Mouse (Mus musculus) myocyte (in vitro differentiated cells): ENCODE results near the gene Trp53. TPM values are rescaled to one million over a fixed set of nuclear protein-coding genes. Genes with fewer than 3 reads are reported as not detected.

Experiments
- H3K27me3 ChIP-seq: one replicate; pipeline ENCODE4 v1.6.1; 2011; ENCODE audit not compliant: control insufficient read depth, insufficient read depth, insufficient read length
- H3K36me3 ChIP-seq: one replicate; pipeline ENCODE4 v1.6.1; 2011; ENCODE audit not compliant: control insufficient read depth, insufficient read depth
- H3K4me2 ChIP-seq: one replicate; pipeline ENCODE4 v1.6.1; 2011; ENCODE audit warnings: low read depth, control low read depth
- H3K4me3 ChIP-seq: one replicate; pipeline ENCODE4 v1.5.1; 2011; ENCODE audit warnings: mild to moderate bottlenecking, control low read depth, moderate library complexity
- H3K79me2 ChIP-seq: one replicate; pipeline ENCODE4 v1.6.1; 2011; ENCODE audit not compliant: control insufficient read depth, insufficient read depth
- H3ac ChIP-seq: one replicate; pipeline ENCODE4 v1.6.1; 2011; ENCODE audit not compliant: control insufficient read depth, insufficient read length
- CEBPB ChIP-seq: IDR thresholded peaks from 2 replicates; pipeline ENCODE4 v1.6.1; 2011; ENCODE audit warnings: mild to moderate bottlenecking, moderate library complexity; ENCODE audit not compliant: poor library complexity, insufficient read depth, severe bottlenecking
- E2F4 ChIP-seq: IDR thresholded peaks from one replicate; pipeline ENCODE4 v1.6.1; 2011; ENCODE audit warnings: mild to moderate bottlenecking, control low read depth, moderate library complexity; ENCODE audit not compliant: insufficient read depth
- MAX ChIP-seq: IDR thresholded peaks from one replicate; pipeline ENCODE4 v1.6.1; 2011; ENCODE audit warnings: low read depth, mild to moderate bottlenecking, control low read depth
- MYOD1 ChIP-seq, 3 experiments: IDR thresholded peaks; one replicate each; pipeline ENCODE4 v1.6.1; 2011; ENCODE audit warnings: control low read depth in 2 of 3, low read depth in 2 of 3, mild to moderate bottlenecking in 2 of 3, moderate library complexity in 1 of 3; ENCODE audit not compliant: insufficient read length in 2 of 3, control insufficient read depth in 1 of 3
- MYOG ChIP-seq, 3 experiments: IDR thresholded peaks; one replicate each; pipeline ENCODE4 v1.6.1; 2011; ENCODE audit warnings: control low read depth in 2 of 3, low read depth in 2 of 3, mild to moderate bottlenecking in 2 of 3; ENCODE audit not compliant: insufficient read length in 2 of 3, control insufficient read depth in 1 of 3, insufficient read depth in 1 of 3
- POLR2A ChIP-seq: IDR thresholded peaks from one replicate; pipeline ENCODE4 v1.6.1; 2011; ENCODE audit warnings: low read depth, mild to moderate bottlenecking, control low read depth, moderate library complexity; ENCODE audit not compliant: insufficient read length
- POLR2AphosphoS2 ChIP-seq: IDR thresholded peaks from one replicate; pipeline ENCODE4 v1.6.1; 2011; ENCODE audit warnings: low read depth, control low read depth; ENCODE audit not compliant: insufficient read length
- REST ChIP-seq: IDR thresholded peaks from one replicate; pipeline ENCODE4 v1.6.1; 2011; ENCODE audit warnings: mild to moderate bottlenecking, control low read depth, moderate library complexity; ENCODE audit not compliant: insufficient read depth, insufficient read length
- SRF ChIP-seq: IDR thresholded peaks from one replicate; pipeline ENCODE4 v1.6.1; 2011; ENCODE audit warnings: low read depth; ENCODE audit not compliant: control insufficient read depth, insufficient read length
- TCF12 ChIP-seq: IDR thresholded peaks from one replicate; pipeline ENCODE4 v1.6.1; 2011; ENCODE audit warnings: mild to moderate bottlenecking, control low read depth; ENCODE audit not compliant: poor library complexity, insufficient read depth, severe bottlenecking
- TCF3 ChIP-seq: IDR thresholded peaks from one replicate; pipeline ENCODE4 v1.6.1; 2011; ENCODE audit warnings: low read depth, control low read depth; ENCODE audit not compliant: insufficient read length
- USF1 ChIP-seq: IDR thresholded peaks from one replicate; pipeline ENCODE4 v1.6.1; 2011; ENCODE audit warnings: low read depth, mild to moderate bottlenecking, control low read depth, moderate library complexity
- polyA plus RNA-seq: library from polyadenylated mRNA; unstranded; fragments of >200 nt; fragmentation: generic; extraction: Trizol; gene quantifications from one replicate; pipeline ENCODE4 v1.2.1, GENCODE M21; 2012; ENCODE audit warnings: missing spikeins

The Trp53 gene
- polyA plus RNA-seq, 1 experiment: 119 TPM

DNA sequence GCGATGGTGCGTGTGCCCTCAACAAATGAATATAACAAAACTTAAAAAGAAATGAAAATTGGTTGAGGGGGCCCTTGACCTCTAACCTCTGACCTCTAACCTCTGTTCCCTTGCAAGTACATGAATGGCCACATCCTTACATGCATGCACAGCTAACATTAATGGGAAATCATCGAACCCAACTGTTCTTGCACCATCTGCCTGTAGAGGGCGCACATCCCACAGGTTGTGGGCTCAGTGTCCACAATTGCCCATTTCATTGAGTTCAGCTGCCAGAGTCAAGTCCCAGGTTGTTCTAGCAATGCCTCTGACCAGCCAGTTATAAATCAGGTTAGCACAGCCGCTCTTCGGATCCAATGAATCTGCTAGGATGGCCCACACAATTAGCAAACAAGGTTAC is 48.1 kb downstream of the Trp53 start:
- H3K36me3 ChIP-seq: no peaks in the 10 kb centered on the region
- H3K4me3 ChIP-seq: no peak overlapping the region
- peak overlapping the region; percentile 48 for H3K4me2 ChIP-seq
- H3ac ChIP-seq: no peak overlapping the region
- H3K79me2 ChIP-seq: peaks cover 1% of the 10 kb centered on the region
- H3K27me3 ChIP-seq: no peaks in the 10 kb centered on the region
- TF ChIP-seq MAX (no peak), TCF12 (no peak), POLR2AphosphoS2 (no peak), SRF (no peak), REST (no peak), MYOG (IDR thresholded peaks at IDR 0.05; ENCODE audit: control insufficient read depth in 1 of 3, insufficient read depth in 1 of 3, insufficient read length in 2 of 3, low read depth in 2 of 3) (peak in 1 of 3 experiments; percentile 8)

DNA sequence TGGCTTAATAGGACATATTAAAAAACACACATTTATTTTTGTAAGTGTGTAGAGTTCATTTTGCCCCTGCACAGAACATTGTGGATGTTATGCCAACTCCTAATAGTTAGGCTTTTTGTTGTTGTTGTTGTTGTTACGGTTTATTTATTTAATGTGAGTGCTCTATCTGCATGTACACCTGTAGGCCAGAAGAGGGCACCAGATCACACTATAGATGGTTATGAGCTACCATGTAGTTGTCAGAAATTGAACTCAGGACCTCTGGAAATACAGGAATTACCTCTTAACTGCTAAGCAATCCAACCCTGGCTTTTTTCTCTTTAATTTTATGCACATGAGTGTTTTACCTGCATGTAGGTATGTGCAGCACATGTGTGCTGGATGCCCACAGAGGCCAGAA is 49.6 kb downstream of the Trp53 start:
- Histone ChIP-seq H3K36me3 (no peaks in the 10 kb centered on the region), H3K4me2 (no peak overlapping the region), H3K4me3 (no peak overlapping the region), H3K79me2 (peaks cover 16% of the 10 kb centered on the region), H3ac (no peak overlapping the region), H3K27me3 (no peaks in the 10 kb centered on the region)
- no peak for TF ChIP-seq E2F4
- no peak for TF ChIP-seq MAX
- TF ChIP-seq TCF3: no peak
- no peak for TF ChIP-seq REST
- no peak for TF ChIP-seq TCF12
- no peak for TF ChIP-seq POLR2AphosphoS2
- no peak for TF ChIP-seq MYOD1 (IDR thresholded peaks at IDR 0.05; ENCODE audit: control insufficient read depth in 1 of 3, insufficient read length in 2 of 3, low read depth in 2 of 3)
- no peak for TF ChIP-seq CEBPB
- no peak for TF ChIP-seq SRF
- no peak for TF ChIP-seq POLR2A
- TF ChIP-seq USF1: no peak
- no peak for TF ChIP-seq MYOG (IDR thresholded peaks at IDR 0.05; ENCODE audit: control insufficient read depth in 1 of 3, insufficient read depth in 1 of 3, insufficient read length in 2 of 3, low read depth in 2 of 3)

DNA sequence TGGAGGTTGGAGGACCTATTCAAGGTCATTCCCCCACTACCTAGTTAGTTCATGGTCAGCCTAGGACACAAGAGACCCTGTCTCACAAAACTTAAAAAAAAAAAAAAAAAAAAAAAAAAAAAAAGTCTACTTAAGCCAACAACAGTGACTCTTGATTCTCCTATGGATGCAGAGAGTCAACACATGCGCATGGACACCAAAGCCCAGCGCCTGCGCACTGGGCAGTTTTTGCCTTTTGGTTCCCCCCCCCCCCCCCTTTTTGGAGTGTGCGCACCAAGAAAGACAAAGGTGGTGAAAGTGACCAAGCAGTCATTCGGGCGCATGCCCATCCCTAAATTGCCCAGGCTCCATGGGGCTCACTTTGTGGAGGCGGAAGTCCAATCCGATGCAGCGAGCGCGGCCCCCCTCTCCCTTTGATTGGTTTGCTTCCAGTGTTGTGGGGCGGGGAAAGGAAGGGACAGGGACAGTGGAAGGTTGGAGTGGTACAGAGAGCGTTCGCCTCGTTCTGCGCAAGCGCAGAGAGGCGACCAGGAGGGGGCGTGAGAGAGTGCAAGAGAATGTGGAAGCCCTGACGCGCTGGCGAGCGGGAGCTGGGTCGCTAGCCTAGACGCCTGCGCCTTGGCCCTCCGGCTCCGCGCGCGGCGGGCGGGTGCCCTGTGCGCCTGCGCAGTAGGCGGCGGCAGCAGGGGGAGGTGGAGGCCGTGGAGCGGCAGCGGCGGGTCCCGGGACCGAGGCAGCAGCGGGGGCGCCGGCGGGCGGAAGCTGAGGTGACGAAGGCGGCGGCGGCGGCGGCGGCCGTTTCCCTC is 52.3 kb downstream of the Trp53 start, which contains the start of gene Fxr2:
Gene Fxr2 (plus strand): TSS at position 707 of the 806 bp plus-strand sequence.
- peak within 1 kb of the TSS; percentile 95 for H3K4me2 ChIP-seq
- H3K36me3 ChIP-seq: no peaks in the 10 kb centered on the region
- no peaks in the 10 kb centered on the region for H3K27me3 ChIP-seq
- H3K4me3 ChIP-seq: peak within 1 kb of the TSS; percentile 58
- peak within 1 kb of the TSS; percentile 34 for H3ac ChIP-seq
- TF ChIP-seq TCF3 (no peak), SRF (no peak), USF1 (no peak), REST (no peak), POLR2AphosphoS2 (peak; percentile 89), TCF12 (no peak), E2F4 (no peak), POLR2A (peak; percentile 85)
- H3K79me2 ChIP-seq: peaks cover 43% of the 10 kb centered on the region

DNA sequence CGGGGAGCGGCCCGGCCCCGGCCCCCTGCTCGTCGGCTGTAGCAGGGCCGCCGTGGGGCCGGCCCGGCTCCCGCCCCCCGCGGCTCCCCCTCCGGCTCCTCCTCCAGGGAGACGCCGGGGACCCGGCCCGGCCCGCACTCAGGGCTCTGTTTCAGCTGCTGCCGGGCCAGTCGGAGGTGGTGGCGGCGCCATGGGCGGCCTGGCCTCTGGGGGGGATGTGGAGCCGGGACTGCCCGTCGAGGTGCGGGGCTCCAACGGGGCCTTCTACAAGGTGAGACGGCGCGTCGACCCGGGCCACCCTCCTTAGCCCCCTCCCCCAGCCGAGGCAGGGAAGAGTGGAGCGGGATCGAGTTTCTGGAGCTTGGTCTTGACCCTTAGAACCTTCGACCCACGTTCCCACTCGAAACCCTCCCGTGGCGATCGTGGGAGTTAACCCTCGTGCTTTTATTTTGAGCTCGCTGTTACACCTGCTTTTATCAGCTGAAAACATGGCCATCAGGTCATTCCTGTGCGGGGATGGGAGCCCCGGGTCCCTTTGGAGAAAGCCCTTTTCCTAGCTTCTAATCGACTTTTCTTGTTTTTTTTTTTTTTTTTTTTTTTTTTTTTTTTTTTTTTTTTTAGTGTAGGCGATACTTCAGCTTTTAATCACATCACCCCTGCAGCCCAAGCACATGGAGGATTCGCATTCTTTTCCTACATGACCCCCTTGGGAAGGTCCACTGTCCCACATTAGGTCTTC is 53.1 kb downstream of the Trp53 start:
- Histone ChIP-seq H3K36me3 (no peaks in the 10 kb centered on the region), H3ac (peak overlapping the region; percentile 34), H3K4me3 (peak overlapping the region; percentile 58), H3K27me3 (no peaks in the 10 kb centered on the region), H3K4me2 (peak overlapping the region; percentile 95), H3K79me2 (peaks cover 47% of the 10 kb centered on the region)
- TF ChIP-seq MYOG (IDR thresholded peaks at IDR 0.05; ENCODE audit: control insufficient read depth in 1 of 3, insufficient read depth in 1 of 3, insufficient read length in 2 of 3, low read depth in 2 of 3): peak in 1 of 3 experiments; percentile 12
- TF ChIP-seq USF1: no peak
- peak in 1 of 3 experiments; percentile 38 for TF ChIP-seq MYOD1 (IDR thresholded peaks at IDR 0.05; ENCODE audit: control insufficient read depth in 1 of 3, insufficient read length in 2 of 3, low read depth in 2 of 3)

DNA sequence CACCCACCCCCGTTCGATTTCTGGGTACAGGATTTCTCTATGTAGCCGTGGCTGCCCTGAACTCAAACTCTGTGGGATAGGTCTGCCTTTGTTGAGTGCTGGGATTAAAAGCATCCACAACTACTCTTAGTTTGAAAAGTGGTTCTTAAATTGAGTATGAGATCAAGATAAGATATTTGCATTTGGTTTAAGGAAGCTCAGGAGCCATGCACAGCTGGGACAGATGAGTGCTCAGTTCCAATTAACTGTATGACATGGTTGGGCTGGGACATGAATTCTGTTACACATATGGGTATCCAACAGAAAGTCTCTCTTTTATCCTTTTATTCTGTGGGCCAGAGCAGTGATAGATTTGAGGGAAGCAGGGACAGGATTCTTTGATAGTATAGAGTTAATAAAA is 55.3 kb downstream of the Trp53 start:
- no peak overlapping the region for H3K4me3 ChIP-seq
- H3K4me2 ChIP-seq: peak overlapping the region; percentile 95

More for the DNA sequence above, 55.3 kb downstream of the Trp53 start:
- Histone ChIP-seq H3K36me3 (peaks cover 15% of the 10 kb centered on the region), H3ac (no peak overlapping the region), H3K79me2 (peaks cover 47% of the 10 kb centered on the region), H3K27me3 (no peaks in the 10 kb centered on the region)
- TF ChIP-seq POLR2AphosphoS2 (no peak), TCF12 (no peak), REST (no peak), MYOD1 (IDR thresholded peaks at IDR 0.05; ENCODE audit: control insufficient read depth in 1 of 3, insufficient read length in 2 of 3, low read depth in 2 of 3) (no peak)

Other genes starting within 250 kb of the Trp53 start
- 2.5 TPM for gene Rnf227, start 239.9 kb upstream of the Trp53 start, polyA plus RNA-seq
- 148 TPM for gene Chd3, start 211.0 kb upstream of the Trp53 start, polyA plus RNA-seq
- 126 TPM for gene Naa38, start 184.9 kb upstream of the Trp53 start, polyA plus RNA-seq
- gene Cyb5d1, start 184.7 kb upstream of the Trp53 start, polyA plus RNA-seq: 23.0 TPM
- gene Tmem88, start 182.1 kb upstream of the Trp53 start, polyA plus RNA-seq: 0.16 TPM
- 31.0 TPM for gene Kdm6b, start 166.7 kb upstream of the Trp53 start, polyA plus RNA-seq
- 0.24 TPM for gene Dnah2, start 31.2 kb upstream of the Trp53 start, polyA plus RNA-seq
- 0.36 TPM for gene Efnb3, start 20.2 kb upstream of the Trp53 start, polyA plus RNA-seq
- gene Wrap53, start 104 bp upstream of the Trp53 start, polyA plus RNA-seq: 9.1 TPM
- 6.6 TPM for gene Atp1b2, start 25.6 kb downstream of the Trp53 start, polyA plus RNA-seq
- 0.05 TPM for gene Shbg, start 37.5 kb downstream of the Trp53 start, polyA plus RNA-seq
- 3.6 TPM for gene Sat2, start 41.7 kb downstream of the Trp53 start, polyA plus RNA-seq
- 104 TPM for gene Fxr2, start 52.6 kb downstream of the Trp53 start, polyA plus RNA-seq
- gene Sox15, start 75.0 kb downstream of the Trp53 start, polyA plus RNA-seq: 0.07 TPM
- gene Mpdu1, start 82.3 kb downstream of the Trp53 start, polyA plus RNA-seq: 39.1 TPM
- 0.96 TPM for gene Cd68, start 85.8 kb downstream of the Trp53 start, polyA plus RNA-seq
- 553 TPM for gene Eif4a1, start 92.1 kb downstream of the Trp53 start, polyA plus RNA-seq
- 70.5 TPM for gene Senp3, start 101.7 kb downstream of the Trp53 start, polyA plus RNA-seq
- gene Tnfsf13, start 105.4 kb downstream of the Trp53 start, polyA plus RNA-seq: 0.07 TPM
- 5.5 TPM for gene Tnfsf12, start 115.5 kb downstream of the Trp53 start, polyA plus RNA-seq
- gene Tnfsfm13, start 115.7 kb downstream of the Trp53 start, polyA plus RNA-seq: 1.6 TPM
- gene Polr2a, start 178.3 kb downstream of the Trp53 start, polyA plus RNA-seq: 69.5 TPM
- gene Slc35g3, start 181.6 kb downstream of the Trp53 start, polyA plus RNA-seq: 0.26 TPM
- 9.4 TPM for gene Zbtb4, start 185.6 kb downstream of the Trp53 start, polyA plus RNA-seq
- 95.3 TPM for gene Chrnb1, start 215.6 kb downstream of the Trp53 start, polyA plus RNA-seq
- 17.5 TPM for gene Fgf11, start 221.5 kb downstream of the Trp53 start, polyA plus RNA-seq
- 0.61 TPM for gene Tmem102, start 225.3 kb downstream of the Trp53 start, polyA plus RNA-seq
- 0.02 TPM for gene Gm39566, start 234.9 kb downstream of the Trp53 start, polyA plus RNA-seq
- not detected for gene Spem2, start 238.1 kb downstream of the Trp53 start, polyA plus RNA-seq
- 0.05 TPM for gene Spem1, start 241.8 kb downstream of the Trp53 start, polyA plus RNA-seq